ENCODE assay signal across 16 mouse cellular contexts in genomic region chr17:51411545-51412094, GRCm38 (mm10).
DNase-seq lines count a peak whose midpoint lies in the region; ATAC-seq lines count a peak whose summit lies in the region.
"Had no signal": no experiment of that assay in that cellular context is flagged by ENCODE, and none has a peak within 500 bp of the region (broad histone marks: within the 10 kb centered on the region; RNA-seq: fewer than 3 reads in every experiment).

No protein-coding gene starts in this region.

- intact Hi-C loops in left cerebral cortex, postnatal 14 days (cut with DNase I) = no loop called here
- intact Hi-C loops in left cerebral cortex, postnatal 4 days (cut with DNase I) = no loop called here

- DNase-seq in frontal cortex, postnatal 25 days (ENCODE audit: low spot score in 2 of 2) = no peak
- peak; percentile 15 to 41 for DNase-seq in left cerebral cortex, postnatal 14 days (ENCODE audit: low spot score in 2 of 2)
- no peak for DNase-seq in left cerebral cortex, postnatal 4 days
- DNase-seq in right cerebral cortex, postnatal 14 days = peak; percentile 16
- DNase-seq in right cerebral cortex, adult 2 months (ENCODE audit: low spot score in 2 of 2) = no peak
- DNase-seq: adrenal gland, adult 8-10 months; adrenal gland, postnatal 36 days; cerebellum, adult 11 months; cerebellum, adult 9-10 months; embryo, embryonic 11 days; gastrocnemius, postnatal 10 days; heart, adult 2 months had no signal

- peak; percentile 78 for ATAC-seq in frontal cortex, adult (ENCODE audit: low TSS enrichment)
- no peak for ATAC-seq in megakaryocyte-erythroid progenitor cell, adult 5-6 weeks (replicated peaks; ENCODE audit: low FRiP score, low TSS enrichment, poor library complexity, severe bottlenecking)
- ATAC-seq: forebrain, embryonic 15.5 days; intestine, embryonic 15.5 days had no signal

Comparison
In these comparisons a context has a peak if more than half of its experiments do, and no peak if none do; other contexts are left out.
1. DNase-seq: peak in left cerebral cortex, postnatal 14 days (2 of 2) and right cerebral cortex, postnatal 14 days (single experiment); none in frontal cortex, postnatal 25 days (0 of 2), left cerebral cortex, postnatal 4 days (single experiment) and right cerebral cortex, adult 2 months (0 of 2).